Mouse (Mus musculus) brain, embryonic 14.5 days (tissue): Measurements from ENCODE around the gene C2cd2l.

Experiments
- CTCF ChIP-seq: fragments of 200-500 bp; IDR thresholded peaks from 2 replicates; pipeline ENCODE4 v1.5.1; 2012; ENCODE audit warnings: inconsistent platforms, mild to moderate bottlenecking, moderate library complexity, borderline replicate concordance; ENCODE audit not compliant: insufficient read depth, insufficient read length; ENCODE audit errors: extremely low read depth
- POLR2A ChIP-seq: fragments of 200-500 bp; IDR thresholded peaks from 2 replicates; pipeline ENCODE4 v1.6.1; 2012; ENCODE audit warnings: mild to moderate bottlenecking, inconsistent platforms, borderline replicate concordance; ENCODE audit not compliant: poor library complexity, insufficient read depth, insufficient read length, severe bottlenecking; ENCODE audit errors: extremely low read depth

GRCm38 (mm10) chr9:44330736-44331135 is 10.7 kb upstream of the C2cd2l start:
- TF ChIP-seq CTCF (no peak), POLR2A (no peak)
